Mouse (Mus musculus): ENCODE measurements at regions not wholly inside any gene's neighbourhood (a gene's known extent, or its start where the extent isn't known, plus 50 kb on each side); places are given as distances from the start of the nearest gene placed in this dataset.

GRCm38 (mm10) chr1:167905424-167905823 lies 216.4 kb downstream of the Lmx1a start:
- no peak for DNase-seq (ENCODE audit: low spot score)

GRCm38 (mm10) chr1:167912074-167912473 lies 223.0 kb downstream of the Lmx1a start:
- DNase-seq (ENCODE audit: low spot score) = no peak

GRCm38 (mm10) chr1:167914982-167915561 lies 226.0 kb downstream of the Lmx1a start:
- DNase-seq (ENCODE audit: low spot score) = peak; percentile 94

GRCm38 (mm10) chr1:167915578-167916275 lies 226.7 kb downstream of the Lmx1a start:
- no peak for DNase-seq (ENCODE audit: low spot score)

GRCm38 (mm10) chr1:167922917-167923316 lies 233.9 kb downstream of the Lmx1a start:
- DNase-seq (ENCODE audit: low spot score) = no peak

GRCm38 (mm10) chr1:167928060-167928467 lies 239.0 kb downstream of the Lmx1a start:
- DNase-seq (ENCODE audit: low spot score) = peak; percentile 35

GRCm38 (mm10) chr1:167929729-167930341 lies 240.8 kb downstream of the Lmx1a start:
- DNase-seq (ENCODE audit: low spot score) = peak; percentile 78

- DNase-seq (ENCODE audit: low spot score) = peak; percentile 61
Observed at GRCm38 (mm10) chr1:167932088-167932487, 243.1 kb downstream of the Lmx1a start.

GRCm38 (mm10) chr1:167936726-167937125 lies 247.7 kb downstream of the Lmx1a start:
- no peak for DNase-seq (ENCODE audit: low spot score)

- DNase-seq (ENCODE audit: low spot score) = peak; percentile 25
Observed at GRCm38 (mm10) chr1:167938176-167938575, 249.1 kb downstream of the Lmx1a start.

- peak; percentile 80 for DNase-seq (ENCODE audit: low spot score)
Observed at GRCm38 (mm10) chr1:167942037-167942470, 253.0 kb downstream of the Lmx1a start.

GRCm38 (mm10) chr1:167943121-167943520 lies 254.1 kb downstream of the Lmx1a start:
- DNase-seq (ENCODE audit: low spot score) = no peak

- no peak for DNase-seq (ENCODE audit: low spot score)
Observed at GRCm38 (mm10) chr1:167945615-167946252, 256.7 kb downstream of the Lmx1a start.

- no peak for DNase-seq (ENCODE audit: low spot score)
Observed at GRCm38 (mm10) chr1:167947866-167948265, 258.8 kb downstream of the Lmx1a start.

- DNase-seq (ENCODE audit: low spot score) = no peak
Observed at GRCm38 (mm10) chr1:167951717-167952116, 262.7 kb downstream of the Lmx1a start.

- no peak for DNase-seq (ENCODE audit: low spot score)
Observed at GRCm38 (mm10) chr1:167958531-167958930, 269.5 kb downstream of the Lmx1a start.

- no peak for DNase-seq (ENCODE audit: low spot score)
Observed at GRCm38 (mm10) chr1:167969545-167969944, 280.5 kb downstream of the Lmx1a start.

GRCm38 (mm10) chr1:167969985-167970384 lies 280.9 kb downstream of the Lmx1a start:
- DNase-seq (ENCODE audit: low spot score) = no peak

GRCm38 (mm10) chr1:167976708-167977107 lies 287.7 kb downstream of the Lmx1a start:
- no peak for DNase-seq (ENCODE audit: low spot score)

GRCm38 (mm10) chr1:167979187-167979586 lies 290.1 kb downstream of the Lmx1a start:
- no peak for DNase-seq (ENCODE audit: low spot score)

- no peak for DNase-seq (ENCODE audit: low spot score)
Observed at GRCm38 (mm10) chr1:167979588-167979987, 290.6 kb downstream of the Lmx1a start.

- DNase-seq (ENCODE audit: low spot score) = no peak
Observed at GRCm38 (mm10) chr1:167981292-167981691, 292.3 kb downstream of the Lmx1a start.

- no peak for DNase-seq (ENCODE audit: low spot score)
Observed at GRCm38 (mm10) chr1:168007456-168007855, 318.4 kb downstream of the Lmx1a start.

Data from embryo, embryonic 10 days (tissue).